In the genomic region with DNA sequence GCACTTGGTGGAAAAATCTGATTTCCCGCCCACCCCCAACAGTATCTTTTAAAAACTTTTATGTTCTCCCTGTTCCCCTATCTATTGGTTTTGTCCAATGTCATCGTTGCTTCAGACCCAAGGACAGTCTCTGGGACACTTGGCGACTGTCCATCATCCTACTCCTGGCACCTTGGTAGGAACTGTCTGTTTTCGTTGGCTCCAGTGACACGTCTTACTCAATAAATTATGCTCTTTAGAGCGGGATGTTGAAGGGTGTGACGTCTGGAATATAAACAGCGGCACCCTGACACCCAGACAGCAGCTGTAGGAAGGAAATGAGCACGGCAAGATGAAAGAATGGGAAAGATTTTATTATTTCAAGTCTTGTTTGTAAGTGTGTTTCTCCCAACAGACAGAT, we compare ENCODE assay signal across 37 mouse cellular contexts. TPM values are rescaled to one million over a fixed set of nuclear protein-coding genes. Genes with fewer than 3 reads are reported as not detected.
DNase-seq lines count a peak whose midpoint lies in the region; ATAC-seq and TF ChIP-seq lines count a peak whose summit lies in the region.
"Had no signal": no experiment of that assay in that cellular context is flagged by ENCODE, and none has a peak within 500 bp of the region (broad histone marks: within the 10 kb centered on the region; RNA-seq: fewer than 3 reads in every experiment).

No protein-coding gene starts in this region.

- no peak overlapping the region for H3K27ac ChIP-seq in kidney, adult 2 months (ENCODE audit: insufficient read depth, low read depth, low read length)
- no peak overlapping the region for H3K27ac ChIP-seq in kidney, embryonic 15.5 days
- H3K27ac ChIP-seq in lung, embryonic 16.5 days (ENCODE audit: low read length), result no peak overlapping the region
- H3K27ac ChIP-seq: embryonic facial prominence, embryonic 10.5 days; embryonic facial prominence, embryonic 15.5 days; forebrain, embryonic 12.5 days; heart, embryonic 10.5 days; heart, embryonic 15.5 days; hindbrain, embryonic 12.5 days; hindbrain, postnatal 0 days; intestine, embryonic 15.5 days; liver, embryonic 12.5 days; midbrain, embryonic 13.5 days; neural tube, embryonic 15.5 days had no signal

- no peaks in the 10 kb centered on the region for H3K27me3 ChIP-seq in kidney, adult 2 months (replicated peaks; ENCODE audit: control insufficient read depth, insufficient read depth, low read length)
- no peaks in the 10 kb centered on the region for H3K27me3 ChIP-seq in kidney, embryonic 15.5 days
- H3K27me3 ChIP-seq in lung, embryonic 16.5 days (ENCODE audit: control insufficient read depth, insufficient read depth, low read depth, low read length), result no peaks in the 10 kb centered on the region
- H3K27me3 ChIP-seq: embryonic facial prominence, embryonic 15.5 days; heart, embryonic 15.5 days; hindbrain, embryonic 12.5 days; intestine, embryonic 15.5 days; liver, embryonic 12.5 days; midbrain, embryonic 13.5 days; neural tube, embryonic 15.5 days; Patski had no signal

- H3K36me3 ChIP-seq in kidney, adult 2 months (ENCODE audit: control insufficient read depth, insufficient read depth, low read length), result no peaks in the 10 kb centered on the region
- no peaks in the 10 kb centered on the region for H3K36me3 ChIP-seq in kidney, embryonic 15.5 days
- no peaks in the 10 kb centered on the region for H3K36me3 ChIP-seq in lung, embryonic 16.5 days (ENCODE audit: control insufficient read depth, insufficient read depth, low read length)
- H3K36me3 ChIP-seq: embryonic facial prominence, embryonic 10.5 days; embryonic facial prominence, embryonic 15.5 days; forebrain, embryonic 12.5 days; G1E; heart, embryonic 10.5 days; heart, embryonic 15.5 days; hindbrain, embryonic 12.5 days; intestine, embryonic 15.5 days; liver, embryonic 12.5 days; midbrain, embryonic 13.5 days; neural tube, embryonic 15.5 days had no signal

- TF ChIP-seq CTCF in kidney, adult 2 months (conservative IDR thresholded peaks at IDR 0.05; ENCODE audit: insufficient read depth, insufficient read length, low read depth, low read length), result no peak

- no peak overlapping the region for H3K4me2 ChIP-seq in kidney, embryonic 15.5 days
- H3K4me2 ChIP-seq in lung, embryonic 16.5 days (ENCODE audit: low read depth, low read length), result no peak overlapping the region
- H3K4me2 ChIP-seq: embryonic facial prominence, embryonic 15.5 days; forebrain, embryonic 12.5 days; heart, embryonic 15.5 days; hindbrain, embryonic 12.5 days; intestine, embryonic 15.5 days; liver, embryonic 12.5 days; midbrain, embryonic 13.5 days; neural tube, embryonic 15.5 days had no signal

- peak; percentile 20 to 57 for DNase-seq in adrenal gland, adult (ENCODE audit: inconsistent age in 2 of 2, low spot score in 1 of 2)
- DNase-seq in adrenal gland, adult 8-10 months, result no peak
- DNase-seq in kidney, adult 2 months, result peak; percentile 21
- DNase-seq in lung, adult 18-20 months, result no peak
- DNase-seq in lung, postnatal 4 days, result peak; percentile 29 to 40
- DNase-seq: adrenal gland, adult 2 months; cerebellum, adult 2 months; cerebellum, postnatal 25 days; forebrain, postnatal 0 days; heart, postnatal 36 days; kidney, adult 8-10 months; kidney, postnatal 4 days; left cerebral cortex, postnatal 4 days; liver, postnatal 0 days; retina, postnatal 1 day; right cerebral cortex, postnatal 14 days; spleen, adult 18-20 months; thymus, postnatal 14 days had no signal

- TF ChIP-seq POLR2A in kidney, adult 2 months (IDR thresholded peaks at IDR 0.05; ENCODE audit: low read depth, low read length), result no peak

- 14% methylated on average over 9 of the region's 9 CpGs for WGBS in kidney, adult 2 months
- 16% methylated on average over 9 of the region's 9 CpGs for WGBS in kidney, embryonic 15.5 days
- 33% methylated on average over 9 of the region's 9 CpGs for WGBS in lung, embryonic 16.5 days

- no peak for ATAC-seq in kidney, embryonic 15.5 days (replicated peaks; ENCODE audit: low FRiP score)
- peak; percentile 76 for ATAC-seq in lung, embryonic 16.5 days (ENCODE audit: low read depth)
- ATAC-seq in megakaryocyte progenitor cell, adult 5-6 weeks (replicated peaks; ENCODE audit: poor library complexity), result no peak
- ATAC-seq: forebrain, postnatal 0 days; hindbrain, postnatal 0 days; intestine, embryonic 15.5 days; liver, embryonic 12.5 days; liver, postnatal 0 days; midbrain, embryonic 13.5 days; Patski had no signal

- H3K9ac ChIP-seq in kidney, embryonic 15.5 days, result no peak overlapping the region
- no peak overlapping the region for H3K9ac ChIP-seq in lung, embryonic 16.5 days (ENCODE audit: low read length)
- H3K9ac ChIP-seq: embryonic facial prominence, embryonic 15.5 days; forebrain, embryonic 12.5 days; forebrain, postnatal 0 days; heart, embryonic 15.5 days; hindbrain, embryonic 12.5 days; intestine, embryonic 15.5 days; liver, embryonic 12.5 days; liver, postnatal 0 days; midbrain, embryonic 13.5 days; neural tube, embryonic 15.5 days had no signal

- H3K9me3 ChIP-seq in kidney, embryonic 15.5 days (replicated peaks), result no peaks in the 10 kb centered on the region; the same call in 1 of the 2 replicates
- H3K9me3 ChIP-seq in lung, embryonic 16.5 days (ENCODE audit: control insufficient read depth, low read length), result peaks cover under 1% of the 10 kb centered on the region; the same call in 1 of the 2 replicates
- H3K9me3 ChIP-seq: embryonic facial prominence, embryonic 10.5 days; heart, embryonic 15.5 days; hindbrain, embryonic 12.5 days; intestine, embryonic 15.5 days; liver, embryonic 12.5 days; neural tube, embryonic 15.5 days had no signal

- H3K4me1 ChIP-seq in kidney, adult 2 months (ENCODE audit: control insufficient read depth, insufficient read depth, low read length), result no peaks in the 10 kb centered on the region
- H3K4me1 ChIP-seq in kidney, embryonic 15.5 days, result peaks cover 7% of the 10 kb centered on the region; the same call in 1 of the 2 replicates
- peaks cover 10% of the 10 kb centered on the region for H3K4me1 ChIP-seq in lung, embryonic 16.5 days (replicated peaks; ENCODE audit: control insufficient read depth, insufficient read depth, low read length)
- H3K4me1 ChIP-seq: forebrain, embryonic 12.5 days; heart, embryonic 10.5 days; hindbrain, embryonic 12.5 days; intestine, embryonic 15.5 days; liver, embryonic 12.5 days; midbrain, embryonic 13.5 days; neural tube, embryonic 15.5 days had no signal

- H3K4me3 ChIP-seq in kidney, adult 2 months (ENCODE audit: insufficient read depth, low read depth, low read length), result no peak overlapping the region
- no peak overlapping the region for H3K4me3 ChIP-seq in kidney, embryonic 15.5 days (replicated peaks)
- no peak overlapping the region for H3K4me3 ChIP-seq in lung, embryonic 16.5 days (ENCODE audit: low read length)
- H3K4me3 ChIP-seq: embryonic facial prominence, embryonic 10.5 days; embryonic facial prominence, embryonic 15.5 days; forebrain, embryonic 12.5 days; heart, embryonic 10.5 days; heart, embryonic 15.5 days; hindbrain, embryonic 12.5 days; intestine, embryonic 15.5 days; liver, embryonic 12.5 days; midbrain, embryonic 13.5 days; neural tube, embryonic 15.5 days had no signal

RNA-seq across cellular contexts. Expression of a gene that starts 12.2 kb away (rescaled TPM):
- total RNA-seq in adrenal gland, adult 8-10 months (2022), result not detected
- 0.08 and 0.14 TPM in 2 replicates for polyA plus RNA-seq in kidney, adult 2 months (2012; rRNA removed)
- polyA plus RNA-seq in kidney, embryonic 15.5 days (2015; fragmentation: Nextera tagmentation; extraction: Ambion mirVana), result 0.62 and 0.74 TPM in 2 replicates
- polyA plus RNA-seq in lung, embryonic 16.5 days (2015; fragmentation: Nextera tagmentation; extraction: Ambion mirVana), result 2.4 and 2.5 TPM in 2 replicates
- total RNA-seq in megakaryocyte progenitor cell, adult 5-6 weeks (2015), result not detected in 2 replicates
- 0.07 TPM in 1 of 2 replicates, not detected in the other for total RNA-seq in megakaryocyte progenitor cell, adult 5-6 weeks (2017)
- total RNA-seq: adrenal gland, adult 2 months; G1E; gastrocnemius, adult 8-10 months; granulocyte monocyte progenitor cell, adult 5-6 weeks; heart, postnatal 36 days; megakaryocyte-erythroid progenitor cell, adult 5-6 weeks had no signal
- polyA plus RNA-seq: adrenal gland, adult 2 months; G1E; liver, postnatal 0 days; Patski had no signal

Comparison
In these comparisons a context has a peak if more than half of its experiments do, and no peak if none do; other contexts are left out.
1. DNase-seq: peak in adrenal gland, adult (2 of 2), kidney, adult 2 months (single experiment) and lung, postnatal 4 days (2 of 2); none in adrenal gland, adult 8-10 months (single experiment) and lung, adult 18-20 months (0 of 2).